Mouse (Mus musculus) CH12.LX (cell line): ENCODE results near the gene Sdc4.

Experiments
- CTCF ChIP-seq, 2 experiments: IDR thresholded peaks in 1 of 2; conservative IDR thresholded peaks in 1 of 2; 2 replicates each; pipeline ENCODE4 v1.5.1; 2011 to 2012; ENCODE audit warnings: low read depth in 2 of 2, low read length in 2 of 2, improper control_type of control experiment in 1 of 2, inconsistent platforms in 1 of 2, mild to moderate bottlenecking in 1 of 2, moderate library complexity in 1 of 2
- ELF1 ChIP-seq: IDR thresholded peaks from 2 replicates; pipeline ENCODE4 v1.6.1; 2014; ENCODE audit warnings: low read depth, mild to moderate bottlenecking, inconsistent platforms, low read length, improper control_type of control experiment
- EP300 ChIP-seq: IDR thresholded peaks from 2 replicates; pipeline ENCODE4 v1.6.1; 2011; ENCODE audit warnings: low read length, improper control_type of control experiment
- JUND ChIP-seq: conservative IDR thresholded peaks from 2 replicates; pipeline ENCODE4 v1.6.1; 2011; ENCODE audit warnings: low read depth, low read length, improper control_type of control experiment
- POLR2A ChIP-seq: IDR thresholded peaks from 2 replicates; pipeline ENCODE4 v1.6.1; 2011; ENCODE audit warnings: low read depth, mild to moderate bottlenecking, improper control_type of control experiment, low read length
- RAD21 ChIP-seq: IDR thresholded peaks from 2 replicates; pipeline ENCODE4 v1.6.1; 2011; ENCODE audit warnings: low read depth, mild to moderate bottlenecking, low read length, improper control_type of control experiment, moderate library complexity
- USF1 ChIP-seq: IDR thresholded peaks from 2 replicates; pipeline ENCODE4 v1.6.1; 2014; ENCODE audit warnings: low read depth, mild to moderate bottlenecking, inconsistent platforms, low read length, improper control_type of control experiment
- ZNF384 ChIP-seq: IDR thresholded peaks from 2 replicates; pipeline ENCODE4 v1.6.1; 2012; ENCODE audit warnings: low read depth, low read length, improper control_type of control experiment, inconsistent platforms

- TF ChIP-seq POLR2A (no peak), USF1 (no peak), CTCF (conservative IDR thresholded peaks at IDR 0.05 in 1 of 2, IDR thresholded peaks at IDR 0.05 in 1 of 2; ENCODE audit: low read depth in 2 of 2, low read length in 2 of 2) (no peak), EP300 (no peak), RAD21 (no peak), JUND (no peak), ZNF384 (no peak), ELF1 (no peak)
These were observed 8.2 kb downstream of the Sdc4 start for GRCm38 (mm10) chr2:164435216-164436090.
